Mouse (Mus musculus): ENCODE measurements around the gene Ror1. TPM values are rescaled to one million over a fixed set of nuclear protein-coding genes. Genes with fewer than 3 reads are reported as not detected.

The Ror1 gene
- polyA plus RNA-seq, 1 experiment = 2.6 TPM

GRCm38 (mm10) chr4:100247826-100248225 lies 152.2 kb downstream of the Ror1 start:
- TF ChIP-seq POLR2A (IDR thresholded peaks at IDR 0.05; ENCODE audit: borderline replicate concordance, extremely low read depth, low read depth, low read length) (no peak), CTCF (IDR thresholded peaks at IDR 0.05; ENCODE audit: insufficient read depth, low read length) (no peak)
- peaks cover 2% of the 10 kb centered on the region for H3K4me1 ChIP-seq (ENCODE audit: control insufficient read depth, insufficient read depth, low read length)
- H3K4me3 ChIP-seq (replicated peaks; ENCODE audit: extremely low read depth, low read depth, low read length) = no peak overlapping the region
- DNase-seq = no peak
- 52% methylated on average over 7 of the region's 7 CpGs for WGBS

- TF ChIP-seq CTCF (IDR thresholded peaks at IDR 0.05; ENCODE audit: insufficient read depth, low read length) (no peak), POLR2A (IDR thresholded peaks at IDR 0.05; ENCODE audit: borderline replicate concordance, extremely low read depth, low read depth, low read length) (no peak)
- no peak for DNase-seq
- Histone ChIP-seq H3K4me1 (ENCODE audit: control insufficient read depth, insufficient read depth, low read length) (peaks cover 2% of the 10 kb centered on the region), H3K4me3 (replicated peaks; ENCODE audit: extremely low read depth, low read depth, low read length) (no peak overlapping the region)
- 48% methylated on average over 2 of the region's 2 CpGs for WGBS
Measured at GRCm38 (mm10) chr4:100248273-100248672, 152.7 kb downstream of the Ror1 start.

GRCm38 (mm10) chr4:100251270-100251669 lies 155.7 kb downstream of the Ror1 start:
- Histone ChIP-seq H3K4me3 (replicated peaks; ENCODE audit: extremely low read depth, low read depth, low read length) (no peak overlapping the region), H3K4me1 (ENCODE audit: control insufficient read depth, insufficient read depth, low read length) (peaks cover 2% of the 10 kb centered on the region)
- WGBS = 59% methylated on average over 2 of the region's 2 CpGs
- DNase-seq = no peak
- TF ChIP-seq CTCF (IDR thresholded peaks at IDR 0.05; ENCODE audit: insufficient read depth, low read length) = no peak
- no peak for TF ChIP-seq POLR2A (IDR thresholded peaks at IDR 0.05; ENCODE audit: borderline replicate concordance, extremely low read depth, low read depth, low read length)

DNA sequence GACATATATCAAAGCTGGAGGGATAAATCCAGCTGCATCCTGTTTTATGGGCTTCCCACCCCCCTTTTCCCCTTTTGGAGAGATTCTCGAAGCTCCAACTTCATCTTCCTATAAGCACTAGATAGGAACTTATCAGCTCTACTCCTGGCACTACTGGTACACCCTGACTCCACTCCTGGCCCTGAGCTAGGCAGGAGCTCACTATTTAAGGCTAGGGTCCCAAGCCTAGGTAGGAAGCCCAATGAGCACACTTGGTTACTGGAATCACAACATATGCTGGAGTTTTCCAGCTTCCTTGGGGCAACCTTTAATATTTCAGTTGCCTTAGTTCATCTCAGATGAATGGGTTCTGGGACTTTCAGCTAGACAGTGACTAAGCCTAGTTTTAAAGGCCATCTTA lies 156.5 kb downstream of the Ror1 start:
- DNase-seq = no peak
- TF ChIP-seq POLR2A (IDR thresholded peaks at IDR 0.05; ENCODE audit: borderline replicate concordance, extremely low read depth, low read depth, low read length) (no peak), CTCF (IDR thresholded peaks at IDR 0.05; ENCODE audit: insufficient read depth, low read length) (no peak)
- Histone ChIP-seq H3K4me3 (replicated peaks; ENCODE audit: extremely low read depth, low read depth, low read length) (no peak overlapping the region), H3K4me1 (ENCODE audit: control insufficient read depth, insufficient read depth, low read length) (peaks cover 2% of the 10 kb centered on the region)
- 12% methylated on average over 1 of the region's 1 CpGs for WGBS

GRCm38 (mm10) chr4:100252646-100253045 lies 157.1 kb downstream of the Ror1 start:
- WGBS = 81% methylated on average over 10 of the region's 10 CpGs
- TF ChIP-seq CTCF (IDR thresholded peaks at IDR 0.05; ENCODE audit: insufficient read depth, low read length) = no peak
- TF ChIP-seq POLR2A (IDR thresholded peaks at IDR 0.05; ENCODE audit: borderline replicate concordance, extremely low read depth, low read depth, low read length) = no peak
- peaks cover 2% of the 10 kb centered on the region; the same call in 1 of the 2 replicates for H3K4me1 ChIP-seq (ENCODE audit: control insufficient read depth, insufficient read depth, low read length)
- H3K4me3 ChIP-seq (replicated peaks; ENCODE audit: extremely low read depth, low read depth, low read length) = no peak overlapping the region
- no peak for DNase-seq

- no peak overlapping the region for H3K4me3 ChIP-seq (replicated peaks; ENCODE audit: extremely low read depth, low read depth, low read length)
- TF ChIP-seq CTCF (IDR thresholded peaks at IDR 0.05; ENCODE audit: insufficient read depth, low read length) = no peak
- WGBS = 92% methylated on average over 9 of the region's 9 CpGs
- H3K4me1 ChIP-seq (ENCODE audit: control insufficient read depth, insufficient read depth, low read length) = peaks cover 2% of the 10 kb centered on the region; the same call in 1 of the 2 replicates
- no peak for DNase-seq
Measured at GRCm38 (mm10) chr4:100253401-100253800, 157.8 kb downstream of the Ror1 start.

DNA sequence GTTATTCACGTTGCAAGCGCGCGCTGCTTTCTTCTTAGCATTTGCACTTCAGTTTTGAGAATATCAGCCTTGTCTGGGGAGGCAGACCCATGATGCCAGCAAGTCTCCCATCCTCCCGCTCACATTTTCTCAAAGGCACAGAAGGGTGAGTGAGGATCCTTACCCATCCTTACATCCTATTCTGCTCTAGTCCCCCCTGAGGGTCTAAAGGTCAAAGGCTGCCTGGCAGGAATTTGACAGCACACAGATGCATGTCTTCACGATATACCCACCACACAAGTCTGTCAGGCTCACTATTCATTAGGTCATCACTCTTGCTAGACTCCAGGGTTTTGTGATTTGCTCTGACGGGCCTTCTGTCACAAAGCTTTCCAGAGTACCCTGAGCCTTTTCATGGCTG lies 158.2 kb downstream of the Ror1 start:
- H3K4me1 ChIP-seq (ENCODE audit: control insufficient read depth, insufficient read depth, low read length) = no peaks in the 10 kb centered on the region; the same call in 1 of the 2 replicates
- no peak overlapping the region for H3K4me3 ChIP-seq (replicated peaks; ENCODE audit: extremely low read depth, low read depth, low read length)
- 91% methylated on average over 7 of the region's 7 CpGs for WGBS
- TF ChIP-seq POLR2A (IDR thresholded peaks at IDR 0.05; ENCODE audit: borderline replicate concordance, extremely low read depth, low read depth, low read length) (no peak), CTCF (IDR thresholded peaks at IDR 0.05; ENCODE audit: insufficient read depth, low read length) (no peak)
- DNase-seq = no peak

- DNase-seq = no peak
- no peak overlapping the region for H3K4me3 ChIP-seq (replicated peaks; ENCODE audit: extremely low read depth, low read depth, low read length)
- TF ChIP-seq POLR2A (IDR thresholded peaks at IDR 0.05; ENCODE audit: borderline replicate concordance, extremely low read depth, low read depth, low read length) = no peak
- TF ChIP-seq CTCF (IDR thresholded peaks at IDR 0.05; ENCODE audit: insufficient read depth, low read length) = no peak
- WGBS = 68% methylated on average over 5 of the region's 5 CpGs
- no peaks in the 10 kb centered on the region; the same call in none of the 2 replicates for H3K4me1 ChIP-seq (ENCODE audit: control insufficient read depth, insufficient read depth, low read length)
Measured at GRCm38 (mm10) chr4:100258462-100258861, 162.9 kb downstream of the Ror1 start.

GRCm38 (mm10) chr4:100263917-100264316 lies 168.3 kb downstream of the Ror1 start:
- no peak for DNase-seq
- no peak overlapping the region for H3K4me3 ChIP-seq (replicated peaks; ENCODE audit: extremely low read depth, low read depth, low read length)
- 90% methylated on average over 1 of the region's 1 CpGs for WGBS
- no peaks in the 10 kb centered on the region; the same call in 1 of the 2 replicates for H3K4me1 ChIP-seq (ENCODE audit: control insufficient read depth, insufficient read depth, low read length)
- no peak for TF ChIP-seq POLR2A (IDR thresholded peaks at IDR 0.05; ENCODE audit: borderline replicate concordance, extremely low read depth, low read depth, low read length)
- TF ChIP-seq CTCF (IDR thresholded peaks at IDR 0.05; ENCODE audit: insufficient read depth, low read length) = no peak

GRCm38 (mm10) chr4:100271059-100271735 lies 175.6 kb downstream of the Ror1 start:
- no peak for TF ChIP-seq CTCF (IDR thresholded peaks at IDR 0.05; ENCODE audit: insufficient read depth, low read length)
- no peak for TF ChIP-seq POLR2A (IDR thresholded peaks at IDR 0.05; ENCODE audit: borderline replicate concordance, extremely low read depth, low read depth, low read length)
- H3K4me3 ChIP-seq (replicated peaks; ENCODE audit: extremely low read depth, low read depth, low read length) = no peak overlapping the region
- WGBS = 47% methylated on average over 10 of the region's 10 CpGs
- DNase-seq = no peak
- no peaks in the 10 kb centered on the region; the same call in 1 of the 2 replicates for H3K4me1 ChIP-seq (ENCODE audit: control insufficient read depth, insufficient read depth, low read length)

Measured in lung, adult 2 months (tissue).